Mouse (Mus musculus): Measurements from ENCODE around the gene Dnajb12.

DNA sequence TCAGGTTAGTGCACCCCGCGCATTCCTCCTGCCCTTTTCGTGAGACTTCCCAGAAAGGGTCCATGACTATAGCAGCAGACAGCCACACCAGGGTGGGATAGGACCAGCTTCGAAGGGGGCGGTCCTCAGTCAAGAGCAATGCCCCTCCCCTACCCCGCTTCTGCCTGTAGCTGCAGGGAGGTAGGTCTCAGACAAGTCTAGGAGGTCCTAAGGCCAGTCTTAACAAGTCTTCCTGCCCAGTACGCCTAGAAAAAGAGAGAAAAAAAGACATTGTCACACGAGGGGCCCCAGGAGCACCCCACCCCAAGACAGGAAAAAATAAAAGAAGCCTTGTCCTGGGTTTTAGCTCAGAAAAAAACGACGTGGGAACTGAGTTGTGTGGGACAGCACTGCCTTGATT, 37.3 kb downstream of the Dnajb12 start:
- TF ChIP-seq CTCF (IDR thresholded peaks at IDR 0.05; ENCODE audit: low read depth, low read length) = no peak
- TF ChIP-seq POLR2A (IDR thresholded peaks at IDR 0.05; ENCODE audit: borderline replicate concordance, low read depth, low read length) = no peak
